Mouse (Mus musculus): Measurements from ENCODE around the gene Gm20388.

The Gm20388 gene

DNA sequence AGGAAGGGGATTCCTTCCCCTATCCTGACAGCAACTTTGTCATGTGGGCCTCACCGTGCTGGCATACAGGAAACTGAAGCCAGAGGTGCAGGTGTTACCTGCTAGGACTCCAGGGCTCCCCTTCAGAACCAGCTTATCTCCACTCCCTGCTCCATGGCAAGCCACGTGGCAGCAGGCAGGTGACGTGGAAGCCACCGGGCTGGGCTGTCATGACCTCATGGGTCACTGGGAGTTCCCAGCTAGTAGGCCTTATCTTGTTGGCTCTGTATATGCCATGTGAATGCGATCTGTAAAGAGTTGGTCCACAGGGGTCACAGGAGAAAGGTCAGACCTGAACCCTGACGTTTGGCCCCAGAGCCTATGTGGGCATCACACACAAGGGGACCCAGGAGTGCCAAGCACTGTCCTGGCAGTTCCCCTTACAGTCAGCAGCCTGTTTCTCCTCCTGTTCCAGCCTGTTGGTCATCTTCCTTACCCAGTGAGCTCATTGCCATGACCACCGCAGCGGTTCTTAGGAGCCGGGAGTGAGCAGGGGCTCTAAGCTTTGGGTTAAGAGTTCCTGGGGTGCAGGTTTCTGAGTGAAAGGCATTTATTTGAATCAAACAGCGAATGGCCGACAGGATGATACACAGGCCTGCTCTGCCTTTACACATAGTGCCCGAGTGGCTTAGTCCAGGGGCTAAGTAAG lies 2419.9 kb downstream of the Gm20388 start:
- no peak for DNase-seq (ENCODE audit: low spot score)

DNA sequence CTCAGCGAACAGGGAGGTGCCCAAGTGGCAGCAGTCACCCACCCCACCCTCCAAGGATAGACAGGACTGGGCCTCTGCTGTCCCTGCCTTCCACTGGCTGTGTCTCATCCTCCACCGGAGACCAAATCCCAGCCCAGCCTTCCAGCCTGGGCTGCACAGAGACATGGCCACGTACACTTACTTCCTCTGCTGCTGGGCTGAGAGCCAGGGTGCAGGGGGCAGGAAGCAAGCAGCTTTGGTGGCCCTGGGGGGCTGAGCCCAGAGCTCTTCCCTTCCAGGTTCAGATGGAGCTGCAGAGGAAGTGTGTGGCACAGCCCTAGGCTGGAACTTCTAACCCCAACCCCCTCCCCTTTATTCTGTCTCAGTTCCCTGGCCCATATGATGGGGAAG lies 2420.5 kb downstream of the Gm20388 start:
- DNase-seq (ENCODE audit: low spot score), result no peak

DNA sequence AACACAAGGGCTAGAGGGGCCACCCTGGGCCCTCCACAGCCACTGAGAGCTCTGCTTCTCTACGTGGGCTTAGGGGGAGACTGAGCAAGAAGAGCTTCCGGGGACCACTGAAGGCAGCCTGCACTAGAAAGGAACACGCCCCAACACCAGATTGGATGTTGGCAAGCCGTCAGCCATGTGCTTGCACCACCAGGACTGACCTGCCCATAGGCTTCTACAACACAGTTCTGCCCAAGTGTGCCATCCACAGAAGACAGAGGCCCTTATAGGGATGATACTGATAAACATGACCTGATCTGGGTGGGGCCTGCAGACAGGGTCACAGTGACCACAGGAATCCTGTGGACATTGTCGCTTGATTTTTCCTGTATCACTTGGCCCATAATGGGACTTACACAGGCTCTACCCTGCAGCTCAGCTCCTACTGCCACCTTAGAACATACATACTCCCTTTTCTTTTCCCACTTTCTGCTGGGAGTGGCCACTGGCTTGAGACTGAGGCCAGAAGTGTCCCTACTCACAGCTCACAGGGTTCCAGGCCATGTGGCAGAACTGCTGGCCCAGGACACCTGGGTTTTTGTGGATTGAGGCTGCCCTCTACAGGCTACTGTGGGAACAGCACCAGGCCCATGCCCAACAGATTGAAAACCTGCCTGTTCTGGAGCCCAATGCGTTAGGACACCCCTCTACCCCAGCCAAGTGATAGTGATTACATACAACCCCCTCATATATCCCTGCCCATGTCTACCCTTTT lies 2422.3 kb downstream of the Gm20388 start:
- DNase-seq (ENCODE audit: low spot score), result peak; percentile 86

DNA sequence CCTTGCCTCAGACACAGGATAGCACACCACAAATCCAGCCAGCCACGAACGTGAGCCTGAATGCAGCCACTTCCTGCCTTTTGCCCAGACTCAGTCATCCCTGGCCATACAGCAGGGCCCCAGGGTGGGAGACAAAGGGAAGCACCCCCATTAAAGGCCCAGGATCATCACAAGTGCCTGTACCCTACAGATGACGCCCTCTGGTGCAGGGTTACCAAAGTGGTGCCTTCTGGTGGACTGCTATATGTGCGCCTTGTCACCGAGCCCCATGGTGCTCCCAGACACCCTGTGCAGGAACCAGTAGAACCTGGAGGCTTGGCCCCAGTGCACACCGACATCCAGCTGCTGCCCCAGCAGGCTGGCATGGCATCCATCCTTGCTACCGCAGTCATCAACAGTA lies 2422.9 kb downstream of the Gm20388 start:
- DNase-seq (ENCODE audit: low spot score), result no peak

- DNase-seq (ENCODE audit: low spot score), result no peak
Observed at GRCm38 (mm10) chr8:122334791-122335490, 2424.3 kb downstream of the Gm20388 start.

GRCm38 (mm10) chr8:122335638-122336250 lies 2425.1 kb downstream of the Gm20388 start:
- DNase-seq (ENCODE audit: low spot score), result no peak

GRCm38 (mm10) chr8:122336251-122336910 lies 2425.7 kb downstream of the Gm20388 start:
- DNase-seq (ENCODE audit: low spot score), result no peak

DNA sequence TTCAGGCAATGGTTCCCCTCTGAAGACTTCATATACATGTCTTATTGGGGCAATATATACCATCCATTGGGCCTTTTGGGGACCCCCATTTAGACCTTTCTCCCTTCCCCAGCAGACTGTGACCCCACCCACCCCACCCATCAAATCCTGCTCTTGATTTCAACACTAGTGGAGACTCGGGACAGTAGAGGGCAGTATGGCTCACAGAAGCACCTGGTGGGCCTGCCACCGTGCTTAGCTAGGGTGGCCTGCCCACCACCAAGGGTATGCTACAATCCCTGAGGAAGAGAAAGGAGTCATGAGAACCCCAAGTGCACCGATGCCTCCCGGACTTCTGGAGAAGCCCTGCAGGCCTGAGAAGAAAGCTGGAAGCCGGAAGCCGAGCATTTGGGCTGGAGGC lies 2428.2 kb downstream of the Gm20388 start:
- DNase-seq (ENCODE audit: low spot score), result no peak

GRCm38 (mm10) chr8:122340761-122341160 lies 2430.1 kb downstream of the Gm20388 start:
- DNase-seq (ENCODE audit: low spot score), result no peak

- DNase-seq (ENCODE audit: low spot score), result no peak
Observed at GRCm38 (mm10) chr8:122341790-122342189, 2431.1 kb downstream of the Gm20388 start.

DNA sequence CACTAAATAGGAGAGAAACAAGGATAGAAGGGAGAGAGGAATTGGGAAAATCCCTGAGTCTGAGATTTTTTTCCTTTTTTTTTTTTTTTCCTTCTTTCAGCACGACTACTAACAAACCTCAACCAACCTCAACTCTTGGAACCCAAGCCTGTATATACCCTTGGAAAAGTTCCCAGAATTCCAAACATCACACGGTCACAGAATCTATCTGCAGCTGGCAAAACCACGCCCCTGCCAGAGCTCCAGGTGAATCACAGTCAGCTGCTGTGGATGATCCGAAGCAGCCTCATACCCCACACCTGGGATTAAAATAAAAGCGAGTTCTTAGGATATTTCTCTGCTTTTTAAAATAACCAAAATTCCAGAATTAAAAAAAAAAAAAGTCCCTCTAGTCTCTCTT lies 2431.7 kb downstream of the Gm20388 start:
- no peak for DNase-seq (ENCODE audit: low spot score)

DNA sequence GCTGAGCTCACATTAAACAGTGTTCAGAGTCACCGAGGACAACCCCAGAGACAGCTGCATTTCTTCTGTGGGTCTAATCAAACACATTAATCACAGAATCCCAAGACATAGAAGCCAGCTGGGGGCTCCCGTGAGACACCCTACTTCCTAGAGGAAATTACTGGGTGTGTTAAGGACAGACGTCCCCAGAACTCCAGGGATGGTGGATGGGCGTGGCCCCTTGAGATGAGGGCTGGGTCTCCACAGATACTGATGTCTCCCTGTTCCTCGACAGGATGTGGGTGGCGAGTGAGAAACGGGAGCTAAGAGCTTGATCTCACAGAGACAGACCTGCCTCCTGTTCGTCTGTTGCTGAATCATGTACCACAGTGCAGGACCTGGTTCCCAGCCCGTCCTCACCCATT lies 2432.2 kb downstream of the Gm20388 start:
- DNase-seq (ENCODE audit: low spot score), result no peak

DNA sequence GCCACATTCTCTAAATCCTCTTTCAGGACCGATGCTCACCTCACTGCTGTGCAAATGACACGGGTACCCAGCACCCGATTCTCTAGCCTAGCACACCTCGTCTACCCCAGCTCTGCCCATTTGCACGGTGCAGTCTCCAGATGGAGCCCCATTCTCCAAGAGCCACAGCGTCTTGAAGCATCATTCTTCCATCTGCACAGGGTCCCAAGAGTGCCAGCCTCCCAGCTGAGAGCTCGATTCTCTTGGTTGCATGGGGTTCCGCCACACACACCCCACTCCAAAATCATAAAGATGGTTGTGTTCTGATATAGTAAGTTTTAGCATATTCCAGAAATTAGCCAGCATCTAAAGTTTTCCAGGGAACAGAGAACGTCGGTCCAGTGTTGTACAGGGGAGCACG lies 2432.7 kb downstream of the Gm20388 start:
- no peak for DNase-seq (ENCODE audit: low spot score)

GRCm38 (mm10) chr8:122343758-122344157 lies 2433.1 kb downstream of the Gm20388 start:
- DNase-seq (ENCODE audit: low spot score), result no peak

GRCm38 (mm10) chr8:122344219-122344618 lies 2433.6 kb downstream of the Gm20388 start:
- DNase-seq (ENCODE audit: low spot score), result no peak

DNA sequence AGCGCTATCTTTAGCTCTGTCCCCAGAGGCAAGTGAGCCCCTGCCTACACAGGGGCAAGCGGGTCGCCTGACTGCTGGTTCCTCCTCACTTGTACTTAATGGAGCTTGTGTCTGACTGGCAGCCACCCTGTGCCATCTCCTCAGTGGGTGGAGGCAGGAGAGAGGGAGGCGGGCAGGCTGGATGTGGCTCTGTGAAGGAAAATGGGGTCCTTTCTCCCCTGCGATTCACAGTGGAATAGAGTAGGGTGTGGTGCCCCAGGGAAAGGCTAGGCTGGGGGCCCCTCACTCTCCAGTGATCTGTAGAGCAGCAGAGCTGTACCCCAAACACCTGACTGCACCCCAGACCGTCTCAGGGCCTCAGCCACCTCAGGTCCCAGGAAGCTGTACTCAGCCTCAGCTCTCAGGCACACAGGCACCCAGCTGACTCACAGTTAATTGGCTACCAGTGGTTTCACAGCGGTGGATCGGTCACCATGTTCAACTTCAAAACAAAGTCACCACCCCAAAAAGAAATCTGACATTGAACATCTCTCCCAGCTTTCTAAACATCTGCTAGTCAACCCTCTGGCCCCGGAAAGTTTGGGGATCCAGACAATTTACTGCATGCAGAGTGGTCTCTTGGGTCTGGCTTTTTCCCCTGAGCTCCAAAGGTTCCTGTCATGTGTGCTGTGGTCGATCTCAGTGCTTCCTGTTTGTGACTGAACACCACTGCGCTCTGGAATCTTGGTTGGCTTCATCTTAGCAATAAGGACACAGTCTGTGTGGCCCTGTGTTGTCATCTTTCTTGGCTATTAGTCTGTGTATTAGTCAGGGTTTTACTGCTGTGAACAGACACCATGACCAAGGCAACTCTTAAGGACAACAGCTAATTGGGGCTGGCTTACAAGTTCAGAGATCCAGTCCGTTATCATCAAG lies 2434.8 kb downstream of the Gm20388 start:
- no peak for DNase-seq (ENCODE audit: low spot score)

- no peak for DNase-seq (ENCODE audit: low spot score)
Observed at GRCm38 (mm10) chr8:122347811-122348552, 2437.3 kb downstream of the Gm20388 start.

DNA sequence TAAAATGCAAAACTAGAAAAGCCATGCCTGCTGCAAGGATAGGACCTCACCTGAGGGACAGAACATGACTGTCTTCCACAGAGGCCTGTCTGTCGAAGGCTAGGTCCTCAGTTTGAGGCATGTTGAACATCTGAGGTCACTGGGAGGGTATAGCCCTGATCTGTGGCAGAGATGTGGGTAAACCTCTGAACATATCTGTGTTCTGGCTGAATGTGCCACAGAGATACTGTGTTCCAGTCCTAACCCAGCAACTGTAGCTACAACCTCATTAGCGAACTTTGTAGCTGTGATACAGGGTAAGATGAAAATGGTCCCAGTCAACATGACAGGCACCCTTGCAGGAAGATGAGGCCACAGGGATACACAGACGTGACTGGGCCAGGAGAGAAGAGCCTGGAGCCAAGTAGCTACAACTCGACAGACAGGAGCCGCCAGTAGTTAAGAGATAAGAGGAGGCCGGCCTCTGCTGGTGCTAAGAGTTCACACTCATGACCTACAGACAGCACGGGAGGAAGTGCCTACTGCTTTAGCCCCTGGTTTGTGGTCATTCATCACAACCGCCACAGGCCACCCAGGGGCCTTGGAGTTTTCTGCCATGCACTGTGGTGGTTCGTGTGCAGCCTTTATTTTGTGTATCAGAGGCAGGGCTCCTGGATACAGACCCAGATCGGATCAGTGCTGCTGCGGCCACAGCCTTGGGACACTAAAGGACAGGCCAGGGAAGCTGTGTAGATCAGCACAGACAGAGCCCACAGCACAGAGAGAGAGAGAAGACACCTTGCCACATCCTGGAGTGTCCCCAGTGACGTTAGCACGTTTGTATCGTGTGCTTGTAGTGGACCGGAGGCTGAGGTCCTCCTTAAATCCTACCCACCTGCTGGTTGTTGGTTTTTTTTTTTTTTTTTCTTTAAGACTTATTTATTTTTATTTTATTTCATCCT lies 2439.0 kb downstream of the Gm20388 start:
- DNase-seq (ENCODE audit: low spot score), result no peak

Data from ovary, postnatal 14 days (tissue).